Mouse (Mus musculus): Measurements from ENCODE around the gene Ndufs7.

DNA sequence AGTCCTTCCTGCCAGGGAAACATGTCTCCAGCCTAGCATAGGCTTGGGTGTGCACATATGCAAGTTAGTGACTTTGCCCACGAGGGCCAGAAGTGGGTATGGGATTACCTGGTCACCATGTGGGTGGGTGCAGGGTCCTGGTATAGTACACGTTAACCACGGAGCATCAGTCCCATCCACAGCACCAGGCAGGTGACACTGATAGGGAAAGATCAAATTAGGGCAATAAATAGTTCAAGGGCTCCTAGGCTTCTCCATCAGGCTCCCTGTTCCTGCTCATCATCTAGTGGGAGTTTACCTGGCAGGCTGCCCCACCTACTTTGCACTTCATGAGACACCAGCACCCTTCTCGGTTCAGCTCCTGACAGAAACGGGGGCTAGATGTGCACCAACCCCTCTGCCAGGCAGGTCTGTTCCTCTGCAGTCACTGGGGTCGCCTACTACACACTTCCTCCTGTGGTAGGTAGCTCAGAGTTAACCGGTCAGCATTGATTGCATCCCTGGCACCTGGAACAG lies 45.9 kb downstream of the Ndufs7 start:
- TF ChIP-seq CTCF (IDR thresholded peaks at IDR 0.05; ENCODE audit: borderline replicate concordance, control insufficient read depth, extremely low read depth, insufficient read depth, low read length, poor library complexity) (no peak), POLR2A (IDR thresholded peaks at IDR 0.05; ENCODE audit: control insufficient read depth, extremely low read depth, insufficient read depth, low read length, poor library complexity) (no peak)

All from thymus, adult 2 months (tissue).